Mouse (Mus musculus) thymus, adult 2 months (tissue): ENCODE results near the gene Nfia.

ENCODE experiments used
- CTCF ChIP-seq: fragments of 200-500 bp; IDR thresholded peaks from 2 replicates; pipeline ENCODE4 v1.5.1; 2012; ENCODE audit warnings: mild to moderate bottlenecking, control low read depth, low read length, moderate library complexity, borderline replicate concordance; ENCODE audit not compliant: control insufficient read depth, poor library complexity, insufficient read depth; ENCODE audit errors: extremely low read depth
- POLR2A ChIP-seq: fragments of 200-500 bp; IDR thresholded peaks from 2 replicates; pipeline ENCODE4 v1.6.1; 2012; ENCODE audit warnings: mild to moderate bottlenecking, low read length, control low read depth, moderate library complexity; ENCODE audit not compliant: control insufficient read depth, poor library complexity, insufficient read depth; ENCODE audit errors: extremely low read depth

GRCm38 (mm10) chr4:98044611-98045010 lies 272.1 kb downstream of the Nfia start:
- TF ChIP-seq POLR2A: no peak
- TF ChIP-seq CTCF: no peak
